Mouse (Mus musculus) layer of hippocampus, postnatal 14 days (tissue): ENCODE data around the gene Anxa5. TPM values are rescaled to one million over a fixed set of nuclear protein-coding genes. Genes with fewer than 3 reads are reported as not detected.

Experiments used
- DNase-seq, 2 experiments: peaks; one replicate each; pipeline ENCODE4 v3.0.0; 2021 to 2022; ENCODE audit warnings: low spot score in 2 of 2, mixed read lengths in 1 of 2
- long read RNA-seq, 2 experiments: library from polyadenylated mRNA; stranded (forward); transcript quantifications; one replicate each; pipeline ENCODE4 v2.0.0; 2021
- total RNA-seq, 2 experiments: library from RNA; stranded (reverse); gene quantifications; 2 replicates each; pipeline ENCODE4 v1.2.3; 2021

The Anxa5 gene
- total RNA-seq = 10 to 100 TPM; 42.6 to 44.8 TPM
- long read RNA-seq, experiment 1, transcript Anxa5-201 (13 exons, 1,731 nt) = major isoform, 51 of 53 reads
- long read RNA-seq, experiment 1, partial matches to known transcripts = 1 of 53 reads
- long read RNA-seq, experiment 1, other reads (novel, unspliced or antisense) = 1 of 53 reads
- long read RNA-seq, experiment 2, transcript Anxa5-201 (13 exons, 1,731 nt) = major isoform, 108 of 108 reads
- long read RNA-seq, experiment 2, partial matches to known transcripts = 0 of 108 reads
- long read RNA-seq, experiment 2, other reads (novel, unspliced or antisense) = 0 of 108 reads

GRCm38 (mm10) chr3:36475532-36476087 is at the start of gene Anxa5, which contains the start of gene 1810062G17Rik:
Gene Anxa5 (minus strand): TSS chr3:36475894.
Gene 1810062G17Rik (plus strand): TSS chr3:36475937.
- peak; percentile 82 to 88 for DNase-seq

- no peak for DNase-seq
Observed at GRCm38 (mm10) chr3:36524466-36524865, 48.8 kb upstream of the Anxa5 start.

GRCm38 (mm10) chr3:36522137-36522536 is 46.4 kb upstream of the Anxa5 start:
- DNase-seq = no peak

GRCm38 (mm10) chr3:36521073-36522060 is 45.7 kb upstream of the Anxa5 start, which contains the start of gene Gm11549:
Gene Gm11549 (minus strand): TSS chr3:36521813.
- no peak for DNase-seq

GRCm38 (mm10) chr3:36516196-36516595 is 40.5 kb upstream of the Anxa5 start:
- no peak for DNase-seq

- no peak for DNase-seq
Observed at GRCm38 (mm10) chr3:36511491-36511890, 35.8 kb upstream of the Anxa5 start.

- no peak for DNase-seq
Observed at GRCm38 (mm10) chr3:36505809-36506735, 30.4 kb upstream of the Anxa5 start.

GRCm38 (mm10) chr3:36505306-36505705 is 29.6 kb upstream of the Anxa5 start:
- no peak for DNase-seq

- DNase-seq = no peak
Observed at GRCm38 (mm10) chr3:36501546-36501945, 25.9 kb upstream of the Anxa5 start.

GRCm38 (mm10) chr3:36500976-36501375 is 25.3 kb upstream of the Anxa5 start:
- DNase-seq = no peak

- DNase-seq = no peak
Observed at GRCm38 (mm10) chr3:36499418-36499817, 23.7 kb upstream of the Anxa5 start.

GRCm38 (mm10) chr3:36498224-36498623 is 22.5 kb upstream of the Anxa5 start:
- no peak for DNase-seq

- DNase-seq = peak; percentile 64 to 75
Observed at GRCm38 (mm10) chr3:36496746-36497145, 21.1 kb upstream of the Anxa5 start.

- DNase-seq = no peak
Observed at GRCm38 (mm10) chr3:36496273-36496672, 20.6 kb upstream of the Anxa5 start.

- DNase-seq = peak; percentile 83 to 88
Observed at GRCm38 (mm10) chr3:36495436-36495835, 19.7 kb upstream of the Anxa5 start.

GRCm38 (mm10) chr3:36494613-36495012 is 18.9 kb upstream of the Anxa5 start:
- DNase-seq = no peak

GRCm38 (mm10) chr3:36493641-36494283 is 18.1 kb upstream of the Anxa5 start:
- DNase-seq = no peak

GRCm38 (mm10) chr3:36492716-36493391 is 17.2 kb upstream of the Anxa5 start:
- DNase-seq = no peak

GRCm38 (mm10) chr3:36491535-36491934 is 15.8 kb upstream of the Anxa5 start:
- DNase-seq = no peak

GRCm38 (mm10) chr3:36489590-36489910 is 13.9 kb upstream of the Anxa5 start:
- DNase-seq = no peak
